Mouse (Mus musculus) lung, embryonic 14.5 days (tissue): ENCODE results near the gene Endou. TPM values are rescaled to one million over a fixed set of nuclear protein-coding genes. Genes with fewer than 3 reads are reported as not detected.

Experiments used
- ATAC-seq: fragments of 200-750 bp; cut with Nextera tagmentation; 2 replicates; pipeline ENCODE4 v1.8.0; 2017; ENCODE audit warnings: mild to moderate bottlenecking, moderate TSS enrichment, moderate library complexity; ENCODE audit not compliant: insufficient read depth
- DNase-seq: peaks from one replicate; pipeline ENCODE4 v3.0.0-alpha.2; 2015
- H3K27ac ChIP-seq: fragments of 300-500 bp; sonication (generic); 2 replicates; pipeline ENCODE4 v1.5.1; 2014; ENCODE audit warnings: low read depth, mild to moderate bottlenecking, moderate library complexity
- H3K27me3 ChIP-seq: fragments of 300-500 bp; sonication (generic); 2 replicates; pipeline ENCODE4 v1.6.1; 2014; ENCODE audit warnings: low read length, control low read depth; ENCODE audit not compliant: insufficient read depth
- H3K36me3 ChIP-seq: fragments of 300-500 bp; sonication (generic); 2 replicates; pipeline ENCODE4 v1.6.1; 2014; ENCODE audit warnings: control low read depth; ENCODE audit not compliant: insufficient read depth
- H3K4me1 ChIP-seq: fragments of 300-500 bp; sonication (generic); 2 replicates; pipeline ENCODE4 v1.6.1; 2014; ENCODE audit warnings: antibody characterized with exemption, control low read depth; ENCODE audit not compliant: insufficient read depth
- H3K4me2 ChIP-seq: fragments of 300-500 bp; sonication (generic); 2 replicates; pipeline ENCODE4 v1.6.1; 2014; ENCODE audit warnings: mild to moderate bottlenecking
- H3K4me3 ChIP-seq: fragments of 300-500 bp; sonication (generic); 2 replicates; pipeline ENCODE4 v1.5.1; 2014; ENCODE audit warnings: low read depth, low read length
- H3K9ac ChIP-seq: fragments of 300-500 bp; sonication (generic); 2 replicates; pipeline ENCODE4 v1.6.1; 2014
- H3K9me3 ChIP-seq: fragments of 300-500 bp; sonication (generic); 2 replicates; pipeline ENCODE4 v1.6.1; 2016; ENCODE audit warnings: low read depth, low read length, control low read depth
- CTCF ChIP-seq: IDR thresholded peaks from 2 replicates; pipeline ENCODE4 v1.5.1; 2016; ENCODE audit warnings: antibody characterized with exemption, low read depth
- WGBS: fragments of 180-500 bp; shearing (Covaris S2); extraction: QIAGEN DNeasy Blood & Tissue Kit; methylation state at CpG from one replicate; pipeline ENCODE4 v1.1.7; 2014; 5-methylcytosine and 5-hydroxymethylcytosine counted together
- polyA plus RNA-seq: library from polyadenylated mRNA; unstranded; fragments of >200 nt; fragmentation: Nextera tagmentation; extraction: Ambion mirVana; gene quantifications from 2 replicates; pipeline ENCODE4 v1.2.1, GENCODE M21; 2014

Endou gene
- polyA plus RNA-seq, 1 experiment from 2014 or later: not detected

DNA sequence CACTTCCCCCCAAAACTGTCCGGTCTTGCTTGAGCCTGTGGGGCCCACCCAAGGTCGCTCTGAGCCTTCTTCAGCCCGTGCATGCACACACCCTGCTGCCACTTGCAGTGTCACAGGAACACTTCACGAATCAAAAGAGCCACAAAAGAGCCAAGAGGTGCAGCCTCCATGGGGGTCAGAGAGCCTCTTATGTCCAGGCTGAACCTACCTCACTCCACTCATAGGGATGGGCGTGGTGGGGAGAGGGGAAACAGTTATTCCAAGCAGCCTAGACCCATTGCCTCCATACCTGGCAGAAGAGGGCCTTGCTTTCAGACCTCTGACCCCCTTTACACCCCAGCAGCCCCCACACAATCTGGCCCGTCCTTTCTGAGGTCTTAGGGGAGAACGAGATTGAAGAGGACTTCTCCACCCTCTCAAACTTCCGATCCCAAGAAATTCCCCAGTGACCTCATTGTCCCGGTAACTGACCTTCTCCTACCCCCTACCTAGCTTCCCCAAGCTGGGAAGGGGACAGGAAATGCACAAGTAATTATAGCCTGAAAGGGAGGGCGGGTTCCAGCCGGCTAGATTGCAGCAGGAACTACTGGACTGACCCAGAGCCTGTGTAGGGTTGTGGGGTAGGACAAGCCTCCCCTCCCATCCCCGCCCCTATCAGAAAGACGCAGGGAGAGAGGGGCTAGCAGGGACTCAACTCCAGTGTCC is 34.1 kb upstream of the Endou start:
- no peaks in the 10 kb centered on the region for H3K9me3 ChIP-seq
- peaks cover 7% of the 10 kb centered on the region; the same call in 1 of the 2 replicates for H3K27me3 ChIP-seq
- no peak for ATAC-seq
- no peak overlapping the region for H3K27ac ChIP-seq
- peak overlapping the region; percentile 78 for H3K4me2 ChIP-seq
- H3K4me3 ChIP-seq: peak overlapping the region; percentile 42; the same call in 1 of the 2 replicates
- H3K36me3 ChIP-seq: 0 out of 2 replicates have a peak, but pooled peaks cover 5% of the 10 kb centered on the region
- peak overlapping the region; percentile 7; the same call in 1 of the 2 replicates for H3K9ac ChIP-seq
- H3K4me1 ChIP-seq: peaks cover 30% of the 10 kb centered on the region
- DNase-seq: no peak
- no peak for TF ChIP-seq CTCF
- 38% methylated on average over 13 of the region's 13 CpGs for WGBS

DNA sequence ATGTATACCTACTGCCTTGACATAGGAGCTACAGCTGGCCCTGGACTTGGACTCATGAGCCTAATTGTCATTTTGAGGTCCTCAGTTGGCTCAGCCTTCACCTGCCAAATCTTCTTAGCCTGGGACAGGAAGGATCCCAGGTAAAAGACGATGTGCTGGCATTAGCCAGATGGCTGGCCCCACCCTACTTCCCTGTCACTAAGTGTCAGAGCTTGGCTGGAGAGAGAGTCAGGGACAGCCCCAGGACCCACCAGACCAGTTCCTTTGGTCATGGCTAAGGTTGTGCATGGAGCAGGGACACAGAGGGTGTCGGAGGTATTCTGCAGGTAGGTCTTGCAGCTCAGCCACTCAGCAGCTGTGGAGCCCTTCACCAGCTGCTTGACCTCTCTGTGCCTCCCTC is 33.4 kb upstream of the Endou start:
- no peaks in the 10 kb centered on the region for H3K9me3 ChIP-seq
- H3K4me2 ChIP-seq: no peak overlapping the region
- H3K4me1 ChIP-seq: peaks cover 30% of the 10 kb centered on the region
- no peak overlapping the region for H3K27ac ChIP-seq
- ATAC-seq (no peak), DNase-seq (no peak)
- H3K9ac ChIP-seq: no peak overlapping the region
- WGBS: 46% methylated on average over 2 of the region's 2 CpGs
- 0 out of 2 replicates have a peak, but pooled peaks cover 12% of the 10 kb centered on the region for H3K36me3 ChIP-seq
- no peak for TF ChIP-seq CTCF
- no peak overlapping the region for H3K4me3 ChIP-seq
- H3K27me3 ChIP-seq: peaks cover 7% of the 10 kb centered on the region; the same call in 1 of the 2 replicates

GRCm38 (mm10) chr15:97763256-97764049 is 32.3 kb upstream of the Endou start:
- TF ChIP-seq CTCF: no peak
- peaks cover 28% of the 10 kb centered on the region for H3K4me1 ChIP-seq
- H3K27me3 ChIP-seq: peaks cover 7% of the 10 kb centered on the region; the same call in 1 of the 2 replicates
- H3K27ac ChIP-seq: no peak overlapping the region
- no peaks in the 10 kb centered on the region for H3K9me3 ChIP-seq
- DNase-seq: no peak
- H3K9ac ChIP-seq: no peak overlapping the region
- no peak for ATAC-seq
- WGBS: 55% methylated on average over 9 of the region's 9 CpGs
- H3K4me2 ChIP-seq: no peak overlapping the region
- H3K4me3 ChIP-seq: no peak overlapping the region
- H3K36me3 ChIP-seq: 0 out of 2 replicates have a peak, but pooled peaks cover 18% of the 10 kb centered on the region

DNA sequence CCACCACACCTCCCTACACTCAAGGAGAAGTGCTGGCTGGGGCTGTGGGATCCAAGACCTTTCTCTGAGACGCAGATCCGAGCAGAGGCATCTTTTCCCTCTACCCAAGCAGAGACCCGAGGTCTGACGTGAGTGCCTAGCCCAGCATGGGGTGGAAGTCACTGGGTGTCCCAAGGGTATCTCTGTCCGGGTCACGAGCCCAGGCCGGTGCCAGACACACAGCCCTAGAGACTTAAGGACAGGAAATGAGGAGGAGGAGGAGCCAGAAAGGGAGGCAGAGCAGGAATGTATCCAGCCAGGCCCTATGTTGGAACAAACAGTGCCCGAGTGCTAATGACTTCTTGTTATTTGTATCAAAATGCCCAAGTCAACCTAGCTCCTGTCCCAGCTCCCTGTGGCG is 31.6 kb upstream of the Endou start:
- Histone ChIP-seq H3K9ac (no peak overlapping the region), H3K36me3 (0 out of 2 replicates have a peak, but pooled peaks cover 18% of the 10 kb centered on the region), H3K27ac (no peak overlapping the region), H3K9me3 (no peaks in the 10 kb centered on the region), H3K27me3 (peaks cover 7% of the 10 kb centered on the region; the same call in 1 of the 2 replicates), H3K4me2 (no peak overlapping the region), H3K4me3 (no peak overlapping the region), H3K4me1 (peaks cover 26% of the 10 kb centered on the region)
- TF ChIP-seq CTCF: no peak
- no peak for DNase-seq
- no peak for ATAC-seq
- WGBS: 47% methylated on average over 9 of the region's 9 CpGs

- peak; percentile 11 for TF ChIP-seq CTCF
- ATAC-seq: no peak
- H3K27ac ChIP-seq: peak overlapping the region; percentile 65; the same call in 1 of the 2 replicates
- H3K36me3 ChIP-seq: peaks cover 23% of the 10 kb centered on the region; the same call in 1 of the 2 replicates
- peak overlapping the region; percentile 12 for H3K4me2 ChIP-seq
- H3K9ac ChIP-seq: no peak overlapping the region
- no peak overlapping the region for H3K4me3 ChIP-seq
- WGBS: 39% methylated on average over 13 of the region's 13 CpGs
- H3K9me3 ChIP-seq: no peaks in the 10 kb centered on the region
- peaks cover 16% of the 10 kb centered on the region for H3K4me1 ChIP-seq
- 0 out of 2 replicates have a peak, but pooled peaks cover under 1% of the 10 kb centered on the region for H3K27me3 ChIP-seq
- DNase-seq: no peak
Observed at GRCm38 (mm10) chr15:97761438-97761837, 30.3 kb upstream of the Endou start.

DNA sequence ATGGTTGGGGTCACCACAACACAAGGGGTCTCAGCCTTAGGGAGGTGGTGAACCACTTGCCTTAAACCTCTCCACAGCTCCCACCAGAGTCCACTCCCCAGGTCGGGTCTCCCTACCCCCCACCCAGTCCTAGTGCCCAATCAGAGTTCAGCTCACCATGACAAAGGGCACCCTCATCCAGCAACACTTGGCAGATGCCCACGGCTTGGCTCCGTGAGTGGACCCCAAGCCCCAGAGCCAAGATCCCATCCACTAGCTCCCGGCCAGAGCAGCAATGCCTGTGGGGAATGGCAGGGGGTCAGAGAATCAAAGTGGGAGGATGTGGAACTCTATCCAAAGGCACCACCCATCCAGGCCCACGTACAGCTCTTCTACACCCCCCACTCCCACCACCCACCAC is 29.8 kb upstream of the Endou start:
- no peak overlapping the region for H3K4me3 ChIP-seq
- 62% methylated on average over 5 of the region's 5 CpGs for WGBS
- no peak for ATAC-seq
- no peak overlapping the region for H3K9ac ChIP-seq
- H3K4me2 ChIP-seq: peak overlapping the region; percentile 12; the same call in 1 of the 2 replicates
- H3K27me3 ChIP-seq: no peaks in the 10 kb centered on the region
- H3K9me3 ChIP-seq: no peaks in the 10 kb centered on the region
- TF ChIP-seq CTCF: no peak
- no peak overlapping the region for H3K27ac ChIP-seq
- H3K36me3 ChIP-seq: peaks cover 23% of the 10 kb centered on the region; the same call in 1 of the 2 replicates
- peaks cover 12% of the 10 kb centered on the region; the same call in 1 of the 2 replicates for H3K4me1 ChIP-seq
- DNase-seq: no peak

- Histone ChIP-seq H3K4me3 (no peak overlapping the region), H3K36me3 (peaks cover 23% of the 10 kb centered on the region; the same call in 1 of the 2 replicates), H3K27ac (no peak overlapping the region), H3K4me2 (no peak overlapping the region), H3K9ac (no peak overlapping the region), H3K27me3 (no peaks in the 10 kb centered on the region), H3K4me1 (peaks cover 5% of the 10 kb centered on the region; the same call in 1 of the 2 replicates), H3K9me3 (no peaks in the 10 kb centered on the region)
- TF ChIP-seq CTCF: no peak
- no peak for ATAC-seq
- DNase-seq: no peak
- 85% methylated on average over 9 of the region's 9 CpGs for WGBS
Observed at GRCm38 (mm10) chr15:97760006-97760405, 28.9 kb upstream of the Endou start.
